Mouse (Mus musculus) gastrocnemius, adult 18-20 months (tissue): ENCODE results near the gene Ahnak. TPM values are rescaled to one million over a fixed set of nuclear protein-coding genes. Genes with fewer than 3 reads are reported as not detected.
"Not testable (repeated sequence)": the region's sequence is repeated elsewhere in the genome, so short reads cannot be mapped to it uniquely, and the experiment has no call there.

Source experiments
- DNase-seq: peaks from one replicate; pipeline ENCODE4 v3.0.0; 2021; ENCODE audit warnings: low spot score
- total RNA-seq, 2 experiments: library from RNA; stranded (reverse); gene quantifications; 2 replicates each; pipeline ENCODE4 v1.2.3; 2021

The Ahnak gene
- total RNA-seq, 2 experiments from 2014 or later: 199 to 202 TPM

- no peak for DNase-seq
These were observed 4.5 kb downstream of the Ahnak start for GRCm38 (mm10) chr19:8993625-8993912.

DNA sequence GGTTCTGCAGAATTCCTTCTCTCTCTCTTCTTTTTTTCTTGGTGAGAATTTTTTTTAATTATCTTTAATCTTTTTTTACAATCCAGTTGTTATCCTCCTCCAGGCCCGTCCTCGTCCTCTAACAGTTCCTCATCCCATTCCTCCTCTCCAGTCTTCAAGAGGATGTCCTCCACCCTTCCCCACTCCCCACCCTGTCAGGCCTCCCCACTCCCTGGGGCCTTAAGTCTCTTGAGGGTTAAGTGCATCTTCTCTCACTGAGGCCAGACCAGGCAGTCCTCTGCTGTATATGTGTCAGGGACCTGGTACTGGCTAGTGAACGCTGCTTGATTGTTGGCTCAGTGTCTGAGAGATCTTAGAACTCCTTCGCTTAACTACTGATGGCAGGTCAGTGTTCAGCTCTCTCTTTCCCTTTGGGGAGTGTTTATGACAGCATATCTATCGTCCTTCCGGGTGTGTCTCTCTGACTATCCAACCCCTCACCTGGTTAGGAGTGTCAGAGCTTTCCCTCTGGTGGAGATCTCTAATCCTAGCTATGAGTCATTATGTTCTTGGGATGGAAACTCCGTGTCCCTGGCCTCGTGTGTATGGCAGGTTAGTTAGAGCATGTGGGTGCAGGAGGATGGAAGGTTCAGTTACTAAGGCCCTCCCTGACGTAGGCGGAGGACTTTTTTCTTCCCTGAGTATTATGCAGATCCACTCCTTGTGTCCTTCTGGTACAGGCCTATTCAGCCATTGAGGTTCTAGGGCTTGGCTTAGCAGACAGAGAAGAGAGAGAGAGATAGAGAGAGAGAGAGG lies 5.9 kb downstream of the Ahnak start:
- no peak for DNase-seq

DNA sequence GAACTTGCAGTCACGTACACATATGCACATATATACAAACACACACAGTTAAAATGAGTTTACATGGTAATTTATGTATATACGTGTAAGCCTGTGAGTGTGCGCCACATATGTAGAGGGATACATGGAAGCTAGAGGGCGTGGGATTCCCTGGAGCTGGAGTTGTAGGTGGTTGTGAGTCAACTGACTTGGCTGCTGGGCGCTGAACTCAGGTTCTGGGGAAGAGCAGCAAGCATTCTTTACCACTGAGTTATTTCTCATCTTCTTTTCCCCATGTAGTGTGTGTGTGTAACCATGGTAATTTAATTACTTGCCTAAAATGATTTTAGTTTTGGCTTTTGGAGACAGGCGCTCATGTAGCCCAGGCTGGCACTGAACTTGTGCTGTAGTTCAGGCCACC lies 7.5 kb downstream of the Ahnak start:
- DNase-seq: no peak

GRCm38 (mm10) chr19:8997546-8997945 lies 8.5 kb downstream of the Ahnak start:
- peak; percentile 93 for DNase-seq

- no peak for DNase-seq
These were observed 9.5 kb downstream of the Ahnak start for GRCm38 (mm10) chr19:8998546-8998945.

- no peak for DNase-seq
These were observed 10.1 kb downstream of the Ahnak start for GRCm38 (mm10) chr19:8999223-8999622.

DNA sequence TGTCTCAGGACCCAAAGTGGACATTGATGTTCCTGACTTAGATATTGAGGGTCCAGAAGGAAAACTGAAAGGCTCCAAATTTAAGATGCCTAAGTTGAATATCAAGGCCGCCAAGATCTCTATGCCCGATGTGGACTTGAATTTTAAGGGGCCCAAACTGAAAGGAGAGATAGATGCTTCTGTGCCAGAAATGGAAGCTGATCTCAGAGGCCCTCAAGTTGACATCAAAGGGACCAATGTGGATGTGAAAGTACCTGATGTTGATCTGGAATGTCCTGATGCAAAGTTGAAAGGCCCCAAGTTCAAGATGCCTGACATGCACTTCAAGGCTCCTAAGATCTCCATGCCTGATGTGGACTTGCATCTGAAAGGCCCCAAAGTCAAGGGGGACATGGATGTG lies 17.8 kb downstream of the Ahnak start:
- not testable (repeated sequence) for DNase-seq

- no peak for DNase-seq
These were observed 30.2 kb downstream of the Ahnak start for GRCm38 (mm10) chr19:9019298-9019697.

- peak; percentile 38 for DNase-seq
These were observed 34.1 kb downstream of the Ahnak start for GRCm38 (mm10) chr19:9023021-9023778.

DNA sequence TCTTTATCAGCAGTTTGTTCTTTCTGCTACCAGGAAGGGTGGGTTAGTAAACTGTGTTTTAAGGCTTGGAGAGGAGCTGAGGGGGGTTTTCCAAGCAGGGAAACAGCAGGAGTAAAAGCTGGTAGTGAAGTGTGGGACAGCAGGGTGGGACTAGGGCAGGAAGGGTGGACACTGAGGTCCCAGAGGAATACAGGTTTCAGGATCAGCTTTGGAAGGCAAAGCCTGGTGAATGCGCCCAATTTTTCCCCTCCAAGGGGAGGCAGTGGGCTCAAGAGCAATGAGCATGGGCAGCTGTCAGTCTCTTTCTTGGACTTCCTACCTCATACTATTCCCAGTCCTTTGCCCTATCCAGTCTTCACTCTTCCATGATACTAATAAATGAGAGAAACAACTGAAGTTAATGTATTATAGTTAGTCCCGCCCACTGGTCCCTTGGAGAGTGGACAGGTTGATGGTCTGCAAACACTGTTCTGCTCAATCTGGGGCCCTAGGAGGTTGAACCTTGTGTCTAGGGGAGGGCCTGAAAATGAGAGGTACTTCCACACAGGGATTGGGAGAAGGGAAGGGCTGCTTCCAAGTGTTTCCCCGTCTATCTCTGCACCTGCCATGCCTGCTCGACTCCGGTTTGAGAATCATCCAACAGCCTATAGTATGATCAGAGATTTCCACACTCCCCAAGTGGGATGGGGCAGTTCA lies 36.6 kb downstream of the Ahnak start:
- no peak for DNase-seq

DNA sequence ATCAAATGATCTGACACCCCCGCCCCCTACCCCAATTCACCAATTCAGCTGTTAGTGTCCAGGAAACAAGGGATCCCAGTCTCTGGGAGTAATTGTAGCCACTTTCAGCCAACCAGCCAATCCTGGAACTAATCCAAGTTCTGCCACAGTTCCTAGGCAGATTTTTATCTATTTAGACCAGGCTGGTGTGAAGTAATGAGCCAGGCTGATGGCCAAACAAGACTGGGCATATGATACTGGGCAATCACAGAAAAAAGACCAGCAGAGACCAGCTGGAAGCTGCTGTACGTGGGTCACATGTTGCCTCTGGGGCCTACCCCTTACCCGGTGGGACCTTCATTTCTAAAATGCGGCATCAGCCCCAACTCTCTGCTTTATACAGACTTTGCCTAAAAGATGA lies 37.5 kb downstream of the Ahnak start:
- DNase-seq: no peak

DNA sequence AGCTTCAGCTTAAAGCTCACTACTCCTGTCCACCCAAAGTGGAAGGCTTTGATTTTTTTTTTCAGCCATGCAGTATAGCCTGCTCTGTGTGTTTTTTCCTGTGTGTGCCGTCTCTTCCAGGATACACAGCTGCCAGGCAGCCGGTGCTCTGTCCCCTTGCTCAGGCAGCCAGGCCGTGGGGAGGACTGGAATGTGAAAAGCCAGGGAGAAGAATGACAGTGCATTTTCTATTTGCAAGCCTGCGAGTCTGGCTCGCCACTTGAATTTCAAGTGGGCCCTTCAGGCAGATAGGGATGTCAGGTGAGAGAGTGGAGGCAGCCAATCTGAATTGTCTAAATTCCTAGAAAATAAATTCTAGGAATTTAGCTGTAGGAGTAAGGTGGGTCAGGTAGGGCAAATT lies 38.7 kb downstream of the Ahnak start:
- peak; percentile 39 for DNase-seq

DNA sequence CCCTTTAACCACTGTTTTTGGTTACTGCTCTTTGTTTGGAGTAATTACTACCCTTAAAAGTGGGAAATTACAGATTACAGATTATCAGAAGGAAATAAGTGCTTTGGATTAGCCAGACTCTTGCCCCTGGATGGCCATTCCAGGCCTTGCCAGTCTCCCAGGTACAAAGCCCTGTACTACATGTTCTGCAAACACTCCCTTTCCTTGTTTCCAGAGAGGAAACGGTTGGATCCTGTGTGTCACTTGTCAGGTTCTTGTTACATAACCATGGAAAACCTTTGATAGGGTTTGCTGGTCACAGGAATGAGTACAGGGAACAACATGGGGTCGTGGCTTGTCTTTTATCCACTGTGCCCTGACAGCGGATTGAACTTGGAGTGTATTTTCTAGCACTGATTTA lies 39.3 kb downstream of the Ahnak start:
- DNase-seq: no peak

GRCm38 (mm10) chr19:9029640-9030262 lies 40.7 kb downstream of the Ahnak start:
- DNase-seq: no peak

GRCm38 (mm10) chr19:9032502-9033129 lies 43.5 kb downstream of the Ahnak start:
- DNase-seq: no peak

GRCm38 (mm10) chr19:9033412-9034340 lies 44.6 kb downstream of the Ahnak start:
- DNase-seq: no peak

DNA sequence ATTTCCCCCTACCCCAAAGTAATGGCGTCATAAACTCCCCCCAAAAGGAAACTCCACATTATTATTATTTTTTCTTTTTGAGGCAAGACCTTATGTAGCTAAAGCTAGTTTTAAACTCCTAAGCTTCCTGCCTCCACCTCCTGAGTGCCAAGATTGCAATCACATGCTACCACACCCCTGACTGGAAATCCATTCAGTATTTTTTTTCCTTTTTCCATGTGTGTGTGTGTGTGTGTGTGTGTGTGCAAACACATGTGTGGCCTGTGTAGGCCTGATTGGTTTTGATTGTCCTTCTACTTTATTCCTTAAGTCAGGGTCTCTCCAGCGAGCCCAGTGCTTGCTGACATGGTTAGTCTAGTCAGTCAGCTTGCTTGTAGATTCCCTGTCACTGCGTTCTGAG lies 45.4 kb downstream of the Ahnak start:
- DNase-seq: no peak

DNA sequence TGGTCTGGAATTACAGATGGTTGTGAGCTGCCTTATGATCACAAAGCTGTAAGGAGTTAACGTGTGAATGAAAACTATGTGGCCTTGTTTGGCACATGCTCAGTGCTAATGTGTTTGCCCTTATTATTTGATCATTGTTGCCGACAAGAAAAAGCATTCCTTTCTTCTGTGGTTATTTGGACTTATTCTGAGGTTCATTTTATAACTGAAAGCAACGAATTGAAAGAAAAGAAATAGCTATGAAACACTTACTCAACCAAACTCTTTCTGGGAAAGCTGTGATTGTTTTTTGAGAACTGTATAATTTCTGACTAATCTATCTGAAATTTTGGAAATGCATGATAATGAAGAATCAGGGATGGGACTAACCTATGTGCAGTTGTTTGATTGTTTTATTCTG lies 46.0 kb downstream of the Ahnak start:
- DNase-seq: no peak

GRCm38 (mm10) chr19:9038136-9038535 lies 49.1 kb downstream of the Ahnak start:
- DNase-seq: no peak

- DNase-seq: no peak
These were observed 50.2 kb downstream of the Ahnak start for GRCm38 (mm10) chr19:9039266-9039665.
